Mouse (Mus musculus): ENCODE data around the gene Lrrc8d.

GRCm38 (mm10) chr5:105872916-105873315, 173.1 kb downstream of the Lrrc8d start:
- no peak for TF ChIP-seq ZC3H11A (IDR thresholded peaks at IDR 0.05; ENCODE audit: low read depth, low read length)
- no peak for TF ChIP-seq ZMIZ1 (IDR thresholded peaks at IDR 0.05; ENCODE audit: low read depth, low read length)
- no peak for TF ChIP-seq SIN3A (IDR thresholded peaks at IDR 0.05; ENCODE audit: low read length)
- no peak for TF ChIP-seq TBP (IDR thresholded peaks at IDR 0.05; ENCODE audit: low read depth, low read length)
- no peak for TF ChIP-seq MAX (IDR thresholded peaks at IDR 0.05; ENCODE audit: low read length)
- TF ChIP-seq CTCF (IDR thresholded peaks at IDR 0.05 in 2 of 3, conservative IDR thresholded peaks at IDR 0.05 in 1 of 3; ENCODE audit: control insufficient read depth in 1 of 3, insufficient read depth in 1 of 3, low read depth in 2 of 3, low read length in 3 of 3, poor library complexity in 1 of 3, severe bottlenecking in 1 of 3): no peak
- TF ChIP-seq HCFC1 (IDR thresholded peaks at IDR 0.05; ENCODE audit: low read depth, low read length): no peak
- no peak for TF ChIP-seq EP300 (IDR thresholded peaks at IDR 0.05; ENCODE audit: low read depth in 1 of 2, low read length in 2 of 2)
- no peak for TF ChIP-seq GATA1 (IDR thresholded peaks at IDR 0.05; ENCODE audit: low read depth, low read length)
- TF ChIP-seq RCOR1 (IDR thresholded peaks at IDR 0.05; ENCODE audit: low read depth, low read length): no peak

All from MEL (cell line).